Comparison of ENCODE assay signal across 25 mouse cellular contexts in the genomic region with DNA sequence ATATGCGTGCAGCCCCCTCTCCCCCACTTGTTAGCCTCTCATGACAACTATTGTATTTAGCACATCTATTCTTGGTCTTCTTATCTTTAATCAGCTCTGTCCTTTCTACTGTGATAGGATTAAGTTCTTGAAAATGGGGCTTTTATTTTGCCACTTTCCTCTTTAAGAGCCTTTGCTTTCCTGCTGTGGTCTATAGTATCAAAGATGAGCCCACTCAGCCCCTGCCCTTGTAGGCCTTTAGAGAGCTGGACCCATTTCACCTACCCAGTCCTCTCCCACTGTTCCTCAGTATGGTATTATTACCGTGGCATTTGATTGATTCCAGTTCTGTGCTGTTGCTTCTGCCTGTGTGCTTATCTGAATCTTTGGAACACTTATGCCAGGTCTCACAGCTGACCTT. TPM values are rescaled to one million over a fixed set of nuclear protein-coding genes. Genes with fewer than 3 reads are reported as not detected.
DNase-seq lines count a peak whose midpoint lies in the region; ATAC-seq and TF ChIP-seq lines count a peak whose summit lies in the region.
"Had no signal": no experiment of that assay in that cellular context is flagged by ENCODE, and none has a peak within 500 bp of the region (broad histone marks: within the 10 kb centered on the region; RNA-seq: fewer than 3 reads in every experiment).

No protein-coding gene starts in this region.

- no peaks in the 10 kb centered on the region for H3K9me3 ChIP-seq in forebrain, embryonic 13.5 days (replicated peaks)
- no peaks in the 10 kb centered on the region for H3K9me3 ChIP-seq in forebrain, embryonic 12.5 days
- no peaks in the 10 kb centered on the region for H3K9me3 ChIP-seq in liver, embryonic 11.5 days (ENCODE audit: control insufficient read depth, low read length)
- H3K9me3 ChIP-seq in midbrain, embryonic 13.5 days: no peaks in the 10 kb centered on the region
- no peaks in the 10 kb centered on the region for H3K9me3 ChIP-seq in midbrain, embryonic 14.5 days (ENCODE audit: control insufficient read depth, low read length)
- H3K9me3 ChIP-seq: embryonic facial prominence, embryonic 12.5 days; embryonic facial prominence, embryonic 15.5 days; G1E; hindbrain, embryonic 12.5 days had no signal

- peaks cover 18% of the 10 kb centered on the region for H3K4me1 ChIP-seq in forebrain, embryonic 13.5 days
- peaks cover 19% of the 10 kb centered on the region for H3K4me1 ChIP-seq in forebrain, embryonic 12.5 days
- no peaks in the 10 kb centered on the region; the same call in 1 of the 2 replicates for H3K4me1 ChIP-seq in liver, adult 2 months (ENCODE audit: control insufficient read depth, insufficient read depth, low read length)
- no peaks in the 10 kb centered on the region; the same call in 1 of the 2 replicates for H3K4me1 ChIP-seq in liver, embryonic 11.5 days (replicated peaks; ENCODE audit: control insufficient read depth, insufficient read depth, low read length)
- H3K4me1 ChIP-seq in midbrain, embryonic 13.5 days (replicated peaks): peaks cover 22% of the 10 kb centered on the region
- 0 out of 2 replicates have a peak, but pooled peaks cover 16% of the 10 kb centered on the region for H3K4me1 ChIP-seq in midbrain, embryonic 14.5 days (ENCODE audit: control insufficient read depth, insufficient read depth, low read length)
- H3K4me1 ChIP-seq: embryonic facial prominence, embryonic 12.5 days; embryonic facial prominence, embryonic 15.5 days had no signal

- H3K9ac ChIP-seq in forebrain, embryonic 13.5 days: no peak overlapping the region
- no peak overlapping the region for H3K9ac ChIP-seq in forebrain, embryonic 12.5 days
- no peak overlapping the region for H3K9ac ChIP-seq in liver, adult 2 months (ENCODE audit: low read depth, low read length)
- no peak overlapping the region for H3K9ac ChIP-seq in liver, embryonic 11.5 days (ENCODE audit: low read depth, low read length)
- H3K9ac ChIP-seq in midbrain, embryonic 13.5 days (replicated peaks): no peak overlapping the region
- no peak overlapping the region for H3K9ac ChIP-seq in midbrain, embryonic 14.5 days (replicated peaks; ENCODE audit: low read length)
- H3K9ac ChIP-seq: embryonic facial prominence, embryonic 12.5 days; embryonic facial prominence, embryonic 15.5 days; hindbrain, embryonic 12.5 days had no signal

- no peaks in the 10 kb centered on the region; the same call in 1 of the 2 replicates for H3K79me2 ChIP-seq in liver, adult 2 months (ENCODE audit: control insufficient read depth, insufficient read depth, low read length)

- no peak overlapping the region for H3K4me2 ChIP-seq in forebrain, embryonic 13.5 days
- H3K4me2 ChIP-seq in forebrain, embryonic 12.5 days: no peak overlapping the region
- no peak overlapping the region for H3K4me2 ChIP-seq in liver, embryonic 11.5 days
- H3K4me2 ChIP-seq in midbrain, embryonic 13.5 days (replicated peaks): no peak overlapping the region
- H3K4me2 ChIP-seq in midbrain, embryonic 14.5 days (ENCODE audit: low read length): no peak overlapping the region
- H3K4me2 ChIP-seq: embryonic facial prominence, embryonic 12.5 days; embryonic facial prominence, embryonic 15.5 days; hindbrain, embryonic 12.5 days had no signal

- no peaks in the 10 kb centered on the region for H3K27me3 ChIP-seq in forebrain, embryonic 13.5 days
- no peaks in the 10 kb centered on the region for H3K27me3 ChIP-seq in forebrain, embryonic 12.5 days
- H3K27me3 ChIP-seq in liver, adult 2 months (ENCODE audit: control insufficient read depth, insufficient read depth, low read length): no peaks in the 10 kb centered on the region
- H3K27me3 ChIP-seq in liver, embryonic 11.5 days (replicated peaks; ENCODE audit: control insufficient read depth, insufficient read depth, low read length): no peaks in the 10 kb centered on the region
- H3K27me3 ChIP-seq in midbrain, embryonic 13.5 days: peaks cover 2% of the 10 kb centered on the region; the same call in 1 of the 2 replicates
- H3K27me3 ChIP-seq in midbrain, embryonic 14.5 days (ENCODE audit: control insufficient read depth, insufficient read depth, low read length): no peaks in the 10 kb centered on the region
- H3K27me3 ChIP-seq: CH12.LX; embryonic facial prominence, embryonic 12.5 days; embryonic facial prominence, embryonic 15.5 days; hindbrain, embryonic 12.5 days; Patski had no signal

- H3K36me3 ChIP-seq in forebrain, embryonic 13.5 days (ENCODE audit: poor library complexity, severe bottlenecking): no peaks in the 10 kb centered on the region
- H3K36me3 ChIP-seq in forebrain, embryonic 12.5 days (replicated peaks): no peaks in the 10 kb centered on the region
- peaks cover 4% of the 10 kb centered on the region; the same call in 1 of the 2 replicates for H3K36me3 ChIP-seq in liver, adult 2 months (ENCODE audit: control insufficient read depth, insufficient read depth, low read length)
- H3K36me3 ChIP-seq in liver, embryonic 11.5 days (ENCODE audit: control insufficient read depth, insufficient read depth, low read length): no peaks in the 10 kb centered on the region
- H3K36me3 ChIP-seq in midbrain, embryonic 13.5 days: no peaks in the 10 kb centered on the region
- H3K36me3 ChIP-seq in midbrain, embryonic 14.5 days (ENCODE audit: control insufficient read depth, insufficient read depth, low read length): no peaks in the 10 kb centered on the region
- H3K36me3 ChIP-seq: embryonic facial prominence, embryonic 12.5 days; embryonic facial prominence, embryonic 15.5 days; hindbrain, embryonic 12.5 days had no signal

- TF ChIP-seq CTCF in liver, adult 2 months (IDR thresholded peaks at IDR 0.05; ENCODE audit: low read depth, low read length): no peak
- no peak for TF ChIP-seq CTCF in brain, embryonic 14.5 days (IDR thresholded peaks at IDR 0.05; ENCODE audit: borderline replicate concordance, extremely low read depth, insufficient read depth, insufficient read length)

- H3K27ac ChIP-seq in forebrain, embryonic 13.5 days: peak overlapping the region; percentile 6; the same call in 1 of the 2 replicates
- no peak overlapping the region for H3K27ac ChIP-seq in forebrain, embryonic 12.5 days
- H3K27ac ChIP-seq in liver, adult 2 months (replicated peaks; ENCODE audit: insufficient read depth, low read depth, low read length): no peak overlapping the region
- no peak overlapping the region for H3K27ac ChIP-seq in liver, embryonic 11.5 days (ENCODE audit: low read depth, low read length)
- H3K27ac ChIP-seq in midbrain, embryonic 13.5 days: no peak overlapping the region
- H3K27ac ChIP-seq in midbrain, embryonic 14.5 days (replicated peaks; ENCODE audit: low read depth, low read length): no peak overlapping the region
- H3K27ac ChIP-seq: embryonic facial prominence, embryonic 12.5 days; embryonic facial prominence, embryonic 15.5 days; hindbrain, embryonic 12.5 days had no signal

- no peak for TF ChIP-seq POLR2A in liver, adult 2 months (IDR thresholded peaks at IDR 0.05; ENCODE audit: extremely low read depth, insufficient read depth, low read length)
- no peak for TF ChIP-seq POLR2A in brain, embryonic 14.5 days (IDR thresholded peaks at IDR 0.05; ENCODE audit: borderline replicate concordance, extremely low read depth, insufficient read depth, insufficient read length, poor library complexity, severe bottlenecking)

- no peak for ATAC-seq in forebrain, embryonic 13.5 days
- no peak for ATAC-seq in forebrain, embryonic 12.5 days (ENCODE audit: low FRiP score)
- ATAC-seq in liver, embryonic 11.5 days (replicated peaks; ENCODE audit: low FRiP score): no peak
- peak; percentile 66 for ATAC-seq in midbrain, embryonic 13.5 days
- no peak; the same call in 1 of the 2 replicates for ATAC-seq in midbrain, embryonic 14.5 days (ENCODE audit: low FRiP score, low TSS enrichment)
- ATAC-seq: forebrain, embryonic 14.5 days; hindbrain, embryonic 16.5 days; Patski had no signal

- 6% methylated on average over 2 of the region's 2 CpGs for WGBS in forebrain, embryonic 13.5 days
- WGBS in forebrain, embryonic 12.5 days: 13% methylated on average over 2 of the region's 2 CpGs
- 48% methylated on average over 2 of the region's 2 CpGs for WGBS in liver, adult 2 months
- 56% methylated on average over 2 of the region's 2 CpGs for WGBS in liver, embryonic 11.5 days
- WGBS in midbrain, embryonic 13.5 days: 19% methylated on average over 2 of the region's 2 CpGs
- 22% methylated on average over 2 of the region's 2 CpGs for WGBS in midbrain, embryonic 14.5 days

- H3K4me3 ChIP-seq in forebrain, embryonic 13.5 days: no peak overlapping the region
- no peak overlapping the region for H3K4me3 ChIP-seq in forebrain, embryonic 12.5 days (replicated peaks)
- H3K4me3 ChIP-seq in liver, adult 2 months (ENCODE audit: insufficient read depth, low read depth, low read length): no peak overlapping the region
- H3K4me3 ChIP-seq in liver, embryonic 11.5 days (ENCODE audit: low read depth, low read length): no peak overlapping the region
- H3K4me3 ChIP-seq in midbrain, embryonic 13.5 days (replicated peaks): no peak overlapping the region
- no peak overlapping the region for H3K4me3 ChIP-seq in midbrain, embryonic 14.5 days (replicated peaks; ENCODE audit: low read depth, low read length)
- H3K4me3 ChIP-seq: embryonic facial prominence, embryonic 12.5 days; embryonic facial prominence, embryonic 15.5 days; hindbrain, embryonic 12.5 days had no signal

- DNase-seq in liver, adult 2 months (ENCODE audit: extremely low read depth, low read depth, low spot score): peak; percentile 9
- no peak for DNase-seq in liver, embryonic 11.5 days (ENCODE audit: low spot score)
- no peak for DNase-seq in midbrain, embryonic 14.5 days
- peak; percentile 17 for DNase-seq in brain, embryonic 14.5 days (ENCODE audit: low read depth)
- no peak for DNase-seq in kidney, adult 11 months
- DNase-seq: adrenal gland, postnatal 10 days; adrenal gland, postnatal 36 days; B cell, adult 2 months; cerebellum, adult 11 months; cerebellum, adult 2 months; cerebellum, adult 9-11 months; cerebellum, postnatal 25 days; gastrocnemius, postnatal 25 days; heart, adult 18-20 months had no signal

RNA-seq across cellular contexts. Expression of gene Slc44a1, which starts 55.4 kb away (rescaled TPM):
- polyA plus RNA-seq in forebrain, embryonic 13.5 days (2015; fragmentation: Nextera tagmentation; extraction: Ambion mirVana): 9.5 and 11.5 TPM in 2 replicates
- polyA plus RNA-seq in forebrain, embryonic 12.5 days (2016; fragmentation: Nextera tagmentation; extraction: Ambion mirVana): 18.0 and 19.1 TPM in 2 replicates
- total RNA-seq in liver, adult 2 months (2014; rRNA removed): 32.9 and 36.6 TPM in 2 replicates
- polyA plus RNA-seq in liver, adult 2 months (2012; rRNA removed): 15.5 and 16.3 TPM in 2 replicates
- polyA plus RNA-seq in liver, embryonic 11.5 days (2014; fragmentation: Nextera tagmentation; extraction: Ambion mirVana): 19.2 and 20.8 TPM in 2 replicates
- polyA plus RNA-seq in midbrain, embryonic 13.5 days (2015; fragmentation: Nextera tagmentation; extraction: Ambion mirVana): 7.9 and 11.6 TPM in 2 replicates
- polyA plus RNA-seq in midbrain, embryonic 14.5 days (2014; fragmentation: Nextera tagmentation; extraction: Ambion mirVana): 12.0 and 16.1 TPM in 2 replicates
- 11.0 and 13.9 TPM in 2 replicates for polyA plus RNA-seq in brain, embryonic 14.5 days (2012; rRNA removed)

Comparison
In these comparisons a context has a peak if more than half of its experiments do, and no peak if none do; other contexts are left out.
1. DNase-seq: peak in liver, adult 2 months (single experiment) and brain, embryonic 14.5 days (single experiment); none in liver, embryonic 11.5 days (single experiment), midbrain, embryonic 14.5 days (single experiment) and kidney, adult 11 months (single experiment).